Mouse (Mus musculus): ENCODE measurements around the gene 4933424G06Rik. TPM values are rescaled to one million over a fixed set of nuclear protein-coding genes. Genes with fewer than 3 reads are reported as not detected.

4933424G06Rik gene
- polyA plus RNA-seq, 1 experiment from 2014 or later = not detected

DNA sequence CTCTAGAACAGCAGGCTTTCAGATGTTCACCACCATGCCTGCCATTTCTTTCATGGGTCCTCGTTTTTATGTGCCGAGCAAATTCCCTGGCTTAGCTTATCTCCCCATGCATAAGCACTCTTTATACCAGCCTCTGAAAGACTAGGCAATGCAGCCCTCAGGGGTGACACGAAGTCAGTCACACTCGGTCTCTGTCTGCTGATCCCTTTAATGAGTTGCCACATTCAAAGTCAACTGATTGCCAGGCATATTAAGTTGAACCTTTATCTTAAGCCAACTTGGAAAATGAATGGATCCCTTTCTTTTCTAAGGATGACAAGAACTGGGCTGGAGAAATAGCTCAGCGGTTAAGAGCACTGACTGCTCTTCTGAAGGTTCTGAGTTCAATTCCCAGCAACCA, 29.3 kb downstream of the 4933424G06Rik start:
- H3K27me3 ChIP-seq (ENCODE audit: insufficient read depth, low read length) = no peaks in the 10 kb centered on the region
- no peak overlapping the region for H3K4me2 ChIP-seq
- no peaks in the 10 kb centered on the region for H3K4me1 ChIP-seq (ENCODE audit: insufficient read depth)
- H3K4me3 ChIP-seq (ENCODE audit: low read depth, low read length) = no peak overlapping the region
- H3K27ac ChIP-seq (ENCODE audit: low read depth) = no peak overlapping the region
- no peak for TF ChIP-seq CTCF (IDR thresholded peaks at IDR 0.05; ENCODE audit: low read depth)
- DNase-seq (no peak), ATAC-seq (ENCODE audit: insufficient read depth) (no peak)
- H3K36me3 ChIP-seq (ENCODE audit: insufficient read depth) = no peaks in the 10 kb centered on the region
- H3K9me3 ChIP-seq (ENCODE audit: low read depth, low read length) = no peaks in the 10 kb centered on the region
- 66% methylated on average over 5 of the region's 5 CpGs for WGBS
- H3K9ac ChIP-seq = no peak overlapping the region

DNA sequence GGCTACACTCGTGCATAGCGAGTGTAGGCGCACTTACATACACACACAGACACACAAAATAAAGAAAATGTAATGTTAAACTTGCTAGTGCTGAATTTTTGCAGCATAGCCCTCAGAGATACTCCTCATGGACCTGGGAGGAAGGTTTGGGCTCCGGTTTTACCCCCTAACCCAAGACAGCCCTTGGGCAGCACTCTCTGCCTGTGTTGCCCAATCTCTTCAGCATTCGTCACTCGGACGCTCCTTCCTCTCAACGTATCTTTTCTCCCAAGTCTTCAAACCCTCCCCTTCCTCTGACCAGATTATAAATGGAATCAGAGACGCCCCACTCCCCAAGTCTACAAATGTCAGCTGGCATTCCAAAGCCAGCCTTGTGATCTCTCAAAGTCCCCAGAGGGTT, 33.1 kb downstream of the 4933424G06Rik start:
- Histone ChIP-seq H3K27ac (ENCODE audit: low read depth) (no peak overlapping the region), H3K4me3 (ENCODE audit: low read depth, low read length) (no peak overlapping the region), H3K9ac (no peak overlapping the region), H3K36me3 (ENCODE audit: insufficient read depth) (no peaks in the 10 kb centered on the region), H3K27me3 (ENCODE audit: insufficient read depth, low read length) (no peaks in the 10 kb centered on the region), H3K4me2 (no peak overlapping the region), H3K4me1 (ENCODE audit: insufficient read depth) (no peaks in the 10 kb centered on the region; the same call in 1 of the 2 replicates), H3K9me3 (ENCODE audit: low read depth, low read length) (no peaks in the 10 kb centered on the region)
- no peak for TF ChIP-seq CTCF (IDR thresholded peaks at IDR 0.05; ENCODE audit: low read depth)
- WGBS = 61% methylated on average over 9 of the region's 9 CpGs
- DNase-seq (no peak), ATAC-seq (ENCODE audit: insufficient read depth) (no peak)

DNA sequence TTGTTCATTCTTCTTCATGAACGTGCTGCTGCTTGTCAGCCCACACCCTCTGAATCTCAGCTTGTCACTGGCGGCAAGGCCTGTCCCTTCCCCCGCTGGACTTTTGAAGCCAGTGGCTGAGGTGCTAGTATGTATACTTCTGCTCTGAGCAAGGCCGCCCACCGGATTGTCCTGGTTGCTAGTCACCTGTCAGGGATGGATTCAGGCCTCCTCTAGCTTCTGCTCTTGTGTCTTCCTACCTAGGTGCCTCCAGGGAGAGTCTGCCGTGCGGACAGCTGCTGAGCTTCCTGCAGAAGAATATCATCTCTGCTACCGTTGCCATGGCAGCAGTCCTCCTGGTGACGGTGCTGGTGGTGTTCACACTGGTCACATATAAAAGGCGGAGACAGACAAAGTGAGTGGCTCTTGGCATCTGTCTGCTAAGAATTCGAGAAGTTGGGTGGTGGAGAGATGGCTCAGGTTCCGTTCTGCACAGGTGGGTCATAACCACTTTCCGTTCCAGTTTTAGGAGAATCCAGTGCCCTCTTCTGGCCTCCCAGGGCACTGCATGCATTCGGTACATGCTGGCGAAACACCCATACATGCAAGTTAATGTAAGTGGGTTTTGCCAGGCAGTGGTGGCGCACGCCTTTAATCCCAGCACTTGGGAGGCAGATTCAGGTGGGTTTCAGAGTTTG, 34.5 kb downstream of the 4933424G06Rik start:
- peak; percentile 85 for DNase-seq
- ATAC-seq (ENCODE audit: insufficient read depth) = peak; percentile 41; the same call in 1 of the 2 replicates
- H3K4me3 ChIP-seq (ENCODE audit: low read depth, low read length) = no peak overlapping the region

DNA sequence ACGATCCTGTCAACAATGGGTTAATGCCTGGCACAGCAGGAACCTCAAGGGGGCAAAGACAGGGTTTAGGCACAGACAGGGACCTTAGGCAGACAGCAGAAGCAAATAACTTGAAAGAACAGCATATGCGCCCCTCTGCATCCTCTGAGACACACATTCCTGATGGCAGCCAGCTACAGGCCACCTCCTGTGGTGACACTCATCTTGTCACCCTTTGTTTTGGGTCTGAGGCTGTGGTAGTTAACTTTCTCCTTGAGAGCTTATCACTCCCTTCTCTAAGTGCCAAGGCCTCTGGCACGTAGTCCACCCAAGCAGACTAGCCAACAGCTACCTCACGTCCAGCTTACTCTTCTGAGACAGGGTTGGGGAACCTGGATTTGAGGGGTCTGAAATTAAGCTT, 35.7 kb downstream of the 4933424G06Rik start:
- Histone ChIP-seq H3K9me3 (ENCODE audit: low read depth, low read length) (no peaks in the 10 kb centered on the region), H3K4me2 (no peak overlapping the region), H3K36me3 (ENCODE audit: insufficient read depth) (no peaks in the 10 kb centered on the region), H3K27me3 (ENCODE audit: insufficient read depth, low read length) (no peaks in the 10 kb centered on the region), H3K27ac (ENCODE audit: low read depth) (no peak overlapping the region), H3K4me1 (ENCODE audit: insufficient read depth) (no peaks in the 10 kb centered on the region; the same call in 1 of the 2 replicates), H3K4me3 (ENCODE audit: low read depth, low read length) (no peak overlapping the region), H3K9ac (no peak overlapping the region)
- DNase-seq (no peak), ATAC-seq (ENCODE audit: insufficient read depth) (no peak)
- TF ChIP-seq CTCF (IDR thresholded peaks at IDR 0.05; ENCODE audit: low read depth) = no peak
- 49% methylated on average over 4 of the region's 4 CpGs for WGBS

More for the DNA sequence above, 34.5 kb downstream of the 4933424G06Rik start:
- Histone ChIP-seq H3K27me3 (ENCODE audit: insufficient read depth, low read length) (no peaks in the 10 kb centered on the region), H3K36me3 (ENCODE audit: insufficient read depth) (no peaks in the 10 kb centered on the region), H3K9ac (no peak overlapping the region), H3K4me1 (ENCODE audit: insufficient read depth) (no peaks in the 10 kb centered on the region; the same call in 1 of the 2 replicates), H3K9me3 (ENCODE audit: low read depth, low read length) (no peaks in the 10 kb centered on the region), H3K27ac (ENCODE audit: low read depth) (no peak overlapping the region), H3K4me2 (peak overlapping the region; percentile 49)
- 17% methylated on average over 17 of the region's 17 CpGs for WGBS
- peak; percentile 86 for TF ChIP-seq CTCF (IDR thresholded peaks at IDR 0.05; ENCODE audit: low read depth)

DNA sequence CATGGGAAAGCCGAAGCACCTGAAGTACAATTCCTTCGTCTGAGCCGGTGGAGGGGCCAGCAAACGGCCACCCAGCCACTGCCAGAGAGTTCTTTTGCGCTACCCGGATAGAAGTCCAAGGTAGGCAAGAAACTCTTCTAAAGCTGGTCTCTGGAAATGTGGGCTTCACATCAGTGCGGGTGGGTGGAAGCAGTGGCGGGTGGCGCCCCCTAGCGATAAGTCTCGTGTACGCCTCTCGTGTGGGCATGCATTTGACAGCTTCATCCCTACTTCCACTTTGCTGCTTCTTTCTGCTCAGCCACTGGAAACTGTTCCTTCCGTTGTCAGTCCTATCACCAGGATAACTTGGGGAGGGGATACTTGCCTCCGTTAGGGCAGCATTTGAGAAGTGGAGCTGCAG, 36.5 kb downstream of the 4933424G06Rik start:
- Histone ChIP-seq H3K4me1 (ENCODE audit: insufficient read depth) (no peaks in the 10 kb centered on the region; the same call in 1 of the 2 replicates), H3K9ac (no peak overlapping the region), H3K27me3 (ENCODE audit: insufficient read depth, low read length) (no peaks in the 10 kb centered on the region), H3K9me3 (ENCODE audit: low read depth, low read length) (no peaks in the 10 kb centered on the region), H3K27ac (ENCODE audit: low read depth) (no peak overlapping the region), H3K36me3 (ENCODE audit: insufficient read depth) (no peaks in the 10 kb centered on the region), H3K4me3 (ENCODE audit: low read depth, low read length) (no peak overlapping the region), H3K4me2 (no peak overlapping the region)
- DNase-seq (peak; percentile 56), ATAC-seq (ENCODE audit: insufficient read depth) (no peak)
- peak; percentile 67 for TF ChIP-seq CTCF (IDR thresholded peaks at IDR 0.05; ENCODE audit: low read depth)
- WGBS = 45% methylated on average over 15 of the region's 15 CpGs

DNA sequence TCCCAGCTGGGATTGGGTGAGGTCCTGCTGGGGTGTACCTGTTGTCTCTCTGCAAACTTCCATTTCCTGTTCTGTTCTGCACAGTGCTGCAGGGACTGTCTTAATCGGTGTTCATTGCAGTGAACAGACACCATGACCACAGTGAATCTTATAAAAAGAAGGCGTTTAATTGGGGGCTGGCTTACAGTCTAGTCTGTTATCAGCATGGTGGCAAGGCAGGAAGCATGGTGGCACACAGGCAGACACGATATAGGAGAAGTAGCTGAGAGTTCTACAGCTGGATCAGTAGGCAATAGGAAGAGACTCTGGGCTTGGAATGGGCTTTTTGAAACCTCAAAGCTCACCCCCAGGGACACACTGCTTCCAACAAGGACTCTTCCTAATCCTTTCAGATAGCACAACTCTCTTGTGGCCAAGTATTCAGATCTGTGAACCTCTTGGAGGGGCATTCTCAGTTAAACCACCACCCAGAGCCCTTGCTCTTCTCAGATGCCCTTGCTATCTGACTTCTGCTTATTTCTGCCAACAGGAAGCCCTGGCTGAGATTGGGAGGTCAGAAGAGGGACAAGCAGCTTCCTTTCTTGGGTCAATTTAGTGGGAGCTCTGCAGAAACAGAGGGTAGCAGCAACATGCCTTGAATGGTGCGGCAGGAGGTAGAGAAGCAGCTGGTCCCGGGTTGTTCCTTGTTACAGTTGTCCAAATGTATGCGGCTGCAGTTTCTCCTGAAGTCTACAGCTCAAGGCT, 44.2 kb downstream of the 4933424G06Rik start:
- no peak for ATAC-seq (ENCODE audit: insufficient read depth)
- TF ChIP-seq CTCF (IDR thresholded peaks at IDR 0.05; ENCODE audit: low read depth) = no peak

DNA sequence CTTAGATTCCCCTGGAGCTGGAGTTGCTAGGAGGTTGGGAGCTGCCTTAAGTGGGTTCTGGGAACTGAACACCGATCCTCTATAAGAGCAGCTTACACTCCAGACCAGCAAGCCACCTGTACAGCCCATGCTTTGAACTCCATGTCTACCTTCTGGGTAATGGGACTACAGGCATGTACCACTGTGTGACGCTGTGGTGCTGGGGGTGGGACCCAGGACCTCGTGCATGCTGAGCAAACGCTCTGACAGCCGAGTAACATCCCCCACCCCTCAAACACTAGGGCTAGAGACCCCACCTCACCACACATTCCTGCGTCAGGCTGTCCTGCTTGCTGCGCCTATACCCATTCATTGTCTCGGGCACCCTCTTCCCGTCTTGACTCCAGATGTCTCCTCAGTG, 48.6 kb downstream of the 4933424G06Rik start:
- H3K36me3 ChIP-seq (ENCODE audit: insufficient read depth) = no peaks in the 10 kb centered on the region
- no peak for DNase-seq
- H3K27ac ChIP-seq (ENCODE audit: low read depth) = no peak overlapping the region
- no peak overlapping the region for H3K4me2 ChIP-seq
- no peaks in the 10 kb centered on the region for H3K27me3 ChIP-seq (ENCODE audit: insufficient read depth, low read length)
- H3K4me3 ChIP-seq (ENCODE audit: low read depth, low read length) = no peak overlapping the region
- H3K4me1 ChIP-seq (ENCODE audit: insufficient read depth) = no peaks in the 10 kb centered on the region
- no peak for TF ChIP-seq CTCF (IDR thresholded peaks at IDR 0.05; ENCODE audit: low read depth)
- H3K9ac ChIP-seq = no peak overlapping the region
- 77% methylated on average over 9 of the region's 9 CpGs for whole genome bisulfite sequencing
- H3K9me3 ChIP-seq (ENCODE audit: low read depth, low read length) = no peaks in the 10 kb centered on the region
- no peak for ATAC-seq (ENCODE audit: insufficient read depth)

More for the DNA sequence above, 44.2 kb downstream of the 4933424G06Rik start:
- H3K4me3 ChIP-seq (ENCODE audit: low read depth, low read length) = no peak overlapping the region
- H3K36me3 ChIP-seq (ENCODE audit: insufficient read depth) = no peaks in the 10 kb centered on the region
- DNase-seq = no peak
- no peaks in the 10 kb centered on the region for H3K4me1 ChIP-seq (ENCODE audit: insufficient read depth)
- WGBS = 71% methylated on average over 6 of the region's 6 CpGs
- no peak overlapping the region for H3K27ac ChIP-seq (ENCODE audit: low read depth)
- no peak overlapping the region for H3K9ac ChIP-seq
- H3K4me2 ChIP-seq = no peak overlapping the region
- H3K27me3 ChIP-seq (ENCODE audit: insufficient read depth, low read length) = no peaks in the 10 kb centered on the region
- H3K9me3 ChIP-seq (ENCODE audit: low read depth, low read length) = no peaks in the 10 kb centered on the region

Measured in lung, embryonic 14.5 days (tissue).